Mouse (Mus musculus) limb, embryonic 15.5 days (tissue): ENCODE measurements around the gene Wdcp. TPM values are rescaled to one million over a fixed set of nuclear protein-coding genes. Genes with fewer than 3 reads are reported as not detected.

Source experiments
- ATAC-seq: fragments of 200-750 bp; cut with Nextera tagmentation; 2 replicates; pipeline ENCODE4 v1.8.0; 2017; ENCODE audit warnings: low read depth, moderate TSS enrichment; ENCODE audit not compliant: insufficient number of reproducible peaks, low FRiP score, low TSS enrichment
- H3K27ac ChIP-seq: fragments of 300-500 bp; sonication (generic); 2 replicates; pipeline ENCODE4 v1.5.1; 2015; ENCODE audit warnings: moderate library complexity, mild to moderate bottlenecking, inconsistent platforms
- H3K27me3 ChIP-seq: fragments of 300-500 bp; sonication (generic); 2 replicates; pipeline ENCODE4 v1.6.1; 2015; ENCODE audit warnings: inconsistent platforms
- H3K36me3 ChIP-seq: fragments of 300-500 bp; sonication (generic); 2 replicates; pipeline ENCODE4 v1.6.1; 2015; ENCODE audit warnings: inconsistent platforms
- H3K4me1 ChIP-seq: fragments of 300-500 bp; sonication (generic); 2 replicates; pipeline ENCODE4 v1.6.1; 2015; ENCODE audit warnings: inconsistent platforms
- H3K4me2 ChIP-seq: fragments of 300-500 bp; sonication (generic); 2 replicates; pipeline ENCODE4 v1.6.1; 2015; ENCODE audit warnings: mild to moderate bottlenecking, inconsistent platforms
- H3K4me3 ChIP-seq: fragments of 300-500 bp; sonication (generic); 2 replicates; pipeline ENCODE4 v1.5.1; 2015; ENCODE audit warnings: mild to moderate bottlenecking, inconsistent platforms
- H3K9ac ChIP-seq: fragments of 300-500 bp; sonication (generic); 2 replicates; pipeline ENCODE4 v1.6.1; 2015; ENCODE audit warnings: inconsistent platforms
- H3K9me3 ChIP-seq: fragments of 300-500 bp; sonication (generic); 2 replicates; pipeline ENCODE4 v1.6.1; 2016; ENCODE audit warnings: inconsistent platforms
- WGBS: fragments of 180-500 bp; shearing (Covaris S2); methylation state at CpG from one replicate; pipeline ENCODE4 v1.1.7; 2015; 5-methylcytosine and 5-hydroxymethylcytosine counted together
- polyA plus RNA-seq: library from polyadenylated mRNA; unstranded; fragments of >200 nt; fragmentation: Nextera tagmentation; extraction: Ambion mirVana; gene quantifications from 2 replicates; pipeline ENCODE4 v1.2.1, GENCODE M21; 2015

Wdcp gene
- polyA plus RNA-seq, 1 experiment from 2014 or later: 17.6 TPM

DNA sequence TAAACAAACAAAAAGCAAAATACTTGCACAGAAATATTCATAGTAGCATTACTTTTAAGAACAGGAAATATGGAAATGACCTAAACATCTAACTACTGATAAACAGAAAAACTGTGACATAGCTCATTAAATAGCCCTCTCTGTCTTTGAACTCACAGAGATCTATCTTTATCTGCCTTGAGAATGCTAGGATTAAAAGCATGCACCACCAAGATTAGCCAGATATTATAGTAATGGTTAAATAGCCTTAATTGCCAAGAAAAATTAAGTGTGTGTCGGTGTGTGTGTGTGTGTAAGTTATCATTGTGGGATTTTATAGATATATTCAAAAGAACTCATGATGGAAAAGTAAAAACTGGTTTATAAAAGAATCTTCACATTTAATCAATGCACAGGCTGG lies 46.8 kb downstream of the Wdcp start:
- ATAC-seq: no peak
- 89% methylated on average over 1 of the region's 1 CpGs for WGBS
- H3K4me2 ChIP-seq: no peak overlapping the region
- no peaks in the 10 kb centered on the region for H3K9me3 ChIP-seq
- no peak overlapping the region for H3K27ac ChIP-seq
- H3K4me1 ChIP-seq: no peaks in the 10 kb centered on the region
- H3K4me3 ChIP-seq: no peak overlapping the region
- peaks cover 9% of the 10 kb centered on the region for H3K36me3 ChIP-seq
- no peaks in the 10 kb centered on the region for H3K27me3 ChIP-seq
- no peak overlapping the region for H3K9ac ChIP-seq

DNA sequence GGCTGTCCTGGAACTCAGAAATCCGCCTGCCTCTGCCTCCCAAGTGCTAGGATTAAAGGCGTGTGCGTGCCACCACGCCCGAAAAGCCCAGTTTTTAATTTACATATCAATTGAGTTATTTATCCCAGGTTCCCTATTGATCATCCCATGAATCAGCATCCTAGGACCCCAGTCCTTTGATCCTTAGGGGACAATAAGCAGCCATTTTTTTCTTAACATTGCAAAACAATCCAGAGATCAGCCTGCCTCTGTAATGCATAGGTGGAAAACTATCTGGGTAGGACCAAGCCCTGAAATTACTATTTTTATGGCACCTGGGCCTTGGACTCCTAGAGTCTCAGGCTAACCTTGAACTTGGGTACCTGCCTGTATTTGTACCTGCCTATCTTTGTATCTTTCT lies 54.9 kb downstream of the Wdcp start:
- Histone ChIP-seq H3K27me3 (no peaks in the 10 kb centered on the region), H3K9ac (no peak overlapping the region), H3K4me2 (no peak overlapping the region), H3K36me3 (peaks cover 13% of the 10 kb centered on the region; the same call in 1 of the 2 replicates), H3K9me3 (no peaks in the 10 kb centered on the region), H3K27ac (no peak overlapping the region), H3K4me3 (no peak overlapping the region), H3K4me1 (no peaks in the 10 kb centered on the region)
- WGBS: 97% methylated on average over 5 of the region's 5 CpGs
- ATAC-seq: no peak

DNA sequence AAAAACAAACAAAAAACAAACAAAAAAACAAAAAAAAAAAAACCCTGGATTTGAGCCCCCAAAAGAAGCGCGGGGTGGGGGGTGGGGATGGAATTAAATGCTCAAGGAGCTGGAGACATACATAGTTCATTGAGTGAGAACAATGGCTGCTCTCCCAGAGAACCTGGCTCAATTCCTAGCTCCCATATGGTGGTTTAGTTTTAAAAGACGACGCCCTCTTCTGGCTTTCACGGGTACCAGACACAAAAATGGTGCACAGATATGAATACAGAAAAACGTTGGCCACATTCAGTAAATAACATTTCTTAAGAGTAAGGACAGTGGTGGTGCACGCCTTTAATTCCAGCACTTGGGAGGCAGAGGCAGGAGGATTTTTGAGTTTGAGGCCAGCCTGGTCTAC lies 62.8 kb downstream of the Wdcp start:
- Histone ChIP-seq H3K9me3 (no peaks in the 10 kb centered on the region), H3K27me3 (no peaks in the 10 kb centered on the region), H3K27ac (no peak overlapping the region), H3K36me3 (0 out of 2 replicates have a peak, but pooled peaks cover 7% of the 10 kb centered on the region), H3K9ac (no peak overlapping the region), H3K4me2 (no peak overlapping the region), H3K4me1 (no peaks in the 10 kb centered on the region), H3K4me3 (no peak overlapping the region)
- ATAC-seq: no peak
- 77% methylated on average over 7 of the region's 7 CpGs for WGBS

DNA sequence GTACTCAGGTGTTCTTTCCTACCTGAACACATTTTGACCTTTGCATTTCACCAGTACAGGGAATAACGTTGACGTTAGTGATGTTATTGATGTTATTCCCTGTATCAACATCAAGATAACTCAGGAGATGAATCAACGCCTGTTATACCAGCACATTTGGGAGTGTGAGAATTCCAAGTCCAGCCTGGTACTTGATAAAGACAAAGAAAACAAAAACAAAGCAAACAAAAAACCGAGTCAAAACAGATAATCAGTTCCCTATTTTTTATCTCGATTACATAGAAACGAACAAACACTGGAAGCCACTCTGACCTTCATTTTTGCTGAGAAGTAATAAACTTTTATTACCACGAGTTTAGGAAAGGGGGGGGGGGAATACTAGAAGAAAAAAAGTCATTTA lies 63.4 kb downstream of the Wdcp start:
- H3K9ac ChIP-seq: peak overlapping the region; percentile 80
- WGBS: 46% methylated on average over 7 of the region's 7 CpGs
- 0 out of 2 replicates have a peak, but pooled peaks cover 4% of the 10 kb centered on the region for H3K36me3 ChIP-seq
- H3K9me3 ChIP-seq: no peaks in the 10 kb centered on the region
- no peaks in the 10 kb centered on the region for H3K27me3 ChIP-seq
- no peak for ATAC-seq
- H3K27ac ChIP-seq: no peak overlapping the region
- peak overlapping the region; percentile 75 for H3K4me3 ChIP-seq
- no peaks in the 10 kb centered on the region for H3K4me1 ChIP-seq
- peak overlapping the region; percentile 69 for H3K4me2 ChIP-seq

DNA sequence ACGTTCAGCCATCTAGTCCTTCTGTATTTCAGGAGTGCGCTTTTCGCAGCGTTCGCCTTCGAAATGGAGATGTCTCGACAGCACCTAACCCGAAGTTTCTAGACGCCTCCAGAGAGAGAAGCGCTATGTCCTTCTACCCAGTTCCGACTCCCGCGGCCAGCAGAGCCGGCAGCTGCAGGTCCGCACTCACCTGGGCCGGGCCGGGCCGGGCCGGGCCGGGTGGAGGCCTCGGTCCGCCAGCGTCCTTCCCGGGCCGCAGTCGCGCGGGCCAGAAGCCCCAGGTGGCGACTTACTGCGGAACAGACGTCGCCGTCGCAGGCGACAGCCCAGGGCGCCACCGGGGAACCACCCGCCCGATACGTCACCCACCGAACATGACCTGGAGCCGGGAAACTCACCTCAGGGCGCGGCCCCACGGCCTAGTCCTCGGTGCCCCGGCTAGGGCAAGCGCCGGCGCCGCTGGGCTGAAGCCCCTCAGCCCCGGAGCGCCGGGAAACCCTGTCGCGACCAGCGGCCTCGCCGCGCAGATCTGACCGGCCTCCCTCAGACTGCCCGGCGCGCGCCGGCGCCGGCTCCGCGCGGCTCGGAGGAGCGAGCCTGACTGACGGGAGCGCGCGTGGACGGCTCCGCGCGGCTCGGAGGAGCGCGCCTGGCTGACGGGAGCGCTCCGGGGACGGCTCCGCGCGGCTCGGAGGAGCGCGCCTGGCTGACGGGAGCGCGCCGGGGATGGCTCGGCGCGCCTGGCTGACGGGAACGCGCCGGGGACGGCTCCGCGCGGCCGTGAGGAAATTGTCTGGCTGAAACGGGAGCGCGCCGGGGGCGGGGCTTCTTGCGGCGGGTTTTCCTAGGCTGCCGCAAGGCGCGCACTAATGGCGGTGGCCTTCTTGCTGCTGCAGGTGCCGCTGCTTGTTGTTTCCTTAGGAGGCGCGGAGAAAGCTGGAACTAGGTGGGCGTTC lies 64.1 kb downstream of the Wdcp start, which contains the start of gene Ubxn2a:
TSS of gene Ubxn2a (minus strand) at position 755 of the 956 bp plus-strand sequence.
- no peaks in the 10 kb centered on the region for H3K27me3 ChIP-seq
- H3K27ac ChIP-seq: peak within 1 kb of the TSS; percentile 84
- H3K9me3 ChIP-seq: no peaks in the 10 kb centered on the region
- peak within 1 kb of the TSS; percentile 80 for H3K9ac ChIP-seq
- peak; percentile 91 for ATAC-seq
- peak within 1 kb of the TSS; percentile 69 for H3K4me2 ChIP-seq
- peak within 1 kb of the TSS; percentile 75 for H3K4me3 ChIP-seq
- H3K36me3 ChIP-seq: no peaks in the 10 kb centered on the region
- WGBS: under 1% methylated on average over 123 of the region's 125 CpGs
- H3K4me1 ChIP-seq: no peaks in the 10 kb centered on the region

DNA sequence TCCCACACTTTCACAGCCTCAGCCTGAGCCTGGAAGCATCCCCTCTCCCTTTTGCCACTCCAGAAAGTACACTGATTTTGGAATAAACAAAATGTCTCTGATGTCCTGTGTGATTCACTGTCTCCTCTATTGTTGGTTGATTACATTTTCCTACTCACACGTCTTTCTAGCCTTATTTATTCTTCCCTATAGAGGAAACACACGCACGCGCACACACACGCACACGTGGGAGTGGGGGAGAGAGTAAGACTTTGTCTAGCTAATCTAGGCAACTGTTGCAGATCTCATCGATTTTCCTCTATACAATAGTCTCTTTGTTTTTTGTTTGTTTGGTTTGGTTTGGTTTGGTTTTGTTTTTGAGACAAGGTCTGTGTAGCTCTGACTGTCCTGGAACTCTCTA lies 65.3 kb downstream of the Wdcp start:
- Histone ChIP-seq H3K27me3 (no peaks in the 10 kb centered on the region), H3K36me3 (no peaks in the 10 kb centered on the region), H3K27ac (no peak overlapping the region), H3K9ac (no peak overlapping the region), H3K9me3 (no peaks in the 10 kb centered on the region), H3K4me1 (no peaks in the 10 kb centered on the region), H3K4me2 (no peak overlapping the region), H3K4me3 (peak overlapping the region; percentile 75; the same call in 1 of the 2 replicates)
- ATAC-seq: no peak
- 94% methylated on average over 7 of the region's 7 CpGs for WGBS

Other genes starting within 250 kb of the Wdcp start
- 0.20 and 0.52 TPM in 2 replicates for gene Fam228a, start 104.9 kb upstream of the Wdcp start, polyA plus RNA-seq
- gene Pfn4, start 74.3 kb upstream of the Wdcp start, polyA plus RNA-seq: 3.6 and 3.9 TPM in 2 replicates
- gene Fam228b, start 74.0 kb upstream of the Wdcp start, polyA plus RNA-seq: 3.6 and 5.1 TPM in 2 replicates
- gene Sf3b6, start 25.8 kb upstream of the Wdcp start, polyA plus RNA-seq: 184 and 205 TPM in 2 replicates
- gene Fkbp1b, start 1.7 kb upstream of the Wdcp start, polyA plus RNA-seq: 14.0 and 15.2 TPM in 2 replicates
- gene Mfsd2b, start 31.1 kb downstream of the Wdcp start, polyA plus RNA-seq: 0.94 and 1.1 TPM in 2 replicates
- gene Ubxn2a, start 64.4 kb downstream of the Wdcp start, polyA plus RNA-seq: 24.6 and 25.6 TPM in 2 replicates
- 6.8 and 9.6 TPM in 2 replicates for gene Atad2b, start 74.0 kb downstream of the Wdcp start, polyA plus RNA-seq